Mouse (Mus musculus): ENCODE measurements around the gene Ncmap. TPM values are rescaled to one million over a fixed set of nuclear protein-coding genes. Genes with fewer than 3 reads are reported as not detected.

Gene Ncmap
- under 1 TPM in 1 of 2 experiments, not detected in 1; 0.33 TPM for total RNA-seq (2021)

DNA sequence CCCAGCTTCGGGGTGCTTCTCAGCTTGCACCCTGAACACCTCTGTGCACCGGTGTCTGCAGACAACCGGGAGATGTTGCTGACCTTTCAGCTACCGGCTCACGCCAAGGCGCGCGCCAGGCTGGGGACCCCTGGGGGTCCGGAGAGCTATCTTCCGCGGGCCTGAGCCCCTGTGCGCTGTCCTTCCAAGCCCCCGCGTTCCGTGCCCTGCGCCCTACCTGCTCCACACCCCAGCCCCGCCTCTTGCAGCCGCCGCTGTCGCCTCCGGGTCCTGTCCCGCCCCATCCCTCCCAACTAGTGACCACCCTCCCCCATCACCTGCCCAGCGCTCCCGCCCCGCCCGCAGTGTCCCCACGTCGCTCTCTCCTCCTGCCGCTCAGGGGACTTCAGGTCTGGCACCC is at the start of gene Ncmap:
Gene Ncmap, minus strand, starts transcription at position 237 of the 400 bp plus-strand sequence.
- no peak for DNase-seq
- intact Hi-C loops (cut with DNase I): no loop called here

DNA sequence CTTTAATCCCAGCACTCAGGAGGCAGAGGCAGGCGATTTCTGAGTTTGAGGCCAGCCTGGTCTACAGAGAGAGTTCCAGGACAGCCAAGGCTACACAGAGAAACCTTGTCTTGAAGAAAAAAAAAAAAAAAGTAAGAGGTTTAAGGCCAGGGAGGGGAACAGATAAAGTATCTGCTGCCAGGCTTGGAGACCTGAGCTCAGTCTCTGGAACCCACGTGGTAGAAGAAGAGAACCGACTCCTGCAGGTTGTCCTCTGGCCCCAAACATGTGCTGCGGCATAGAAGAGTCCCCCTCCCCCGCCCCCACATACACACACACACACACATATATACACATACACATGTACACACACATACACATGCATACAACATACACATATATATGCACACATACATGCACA is 44.4 kb upstream of the Ncmap start:
- DNase-seq: no peak
- intact Hi-C loops (cut with DNase I): loop anchor here (5.0 kb wide), 1 partner anchor 225 kb away; no protein-coding TSS in a partner anchor

DNA sequence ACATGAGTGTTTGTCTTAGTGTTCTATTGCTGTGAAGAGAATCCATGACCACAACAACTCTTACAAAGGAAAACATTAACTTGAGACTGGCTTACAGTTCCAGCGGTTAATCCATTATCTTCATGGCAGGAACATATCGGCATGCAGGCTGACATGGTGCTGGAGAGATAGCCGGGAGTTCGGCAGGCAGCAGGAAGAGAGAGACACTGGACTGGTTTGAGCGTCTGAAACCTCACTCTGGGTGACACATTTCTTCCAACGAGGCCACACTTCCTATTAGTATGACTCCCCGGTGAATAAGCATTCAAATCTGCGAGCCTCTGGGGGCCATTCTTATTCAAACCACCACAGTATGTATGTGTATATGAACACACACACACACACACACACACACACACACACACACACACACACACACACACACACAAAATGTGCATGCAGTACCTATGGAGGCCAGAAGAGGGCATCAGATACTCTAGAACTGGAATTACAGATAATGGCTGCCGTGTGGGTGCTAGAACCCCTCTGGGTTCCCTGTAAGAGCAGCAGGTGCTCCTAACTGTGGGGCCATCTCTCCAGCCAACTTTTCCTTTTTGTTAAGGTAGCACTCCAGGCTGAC is 42.0 kb upstream of the Ncmap start:
- intact Hi-C loops (cut with DNase I): loop anchor here (5.0 kb wide), 1 partner anchor 227 kb away; no protein-coding TSS in a partner anchor
- DNase-seq: peak in 1 of 2 experiments; percentile 31

DNA sequence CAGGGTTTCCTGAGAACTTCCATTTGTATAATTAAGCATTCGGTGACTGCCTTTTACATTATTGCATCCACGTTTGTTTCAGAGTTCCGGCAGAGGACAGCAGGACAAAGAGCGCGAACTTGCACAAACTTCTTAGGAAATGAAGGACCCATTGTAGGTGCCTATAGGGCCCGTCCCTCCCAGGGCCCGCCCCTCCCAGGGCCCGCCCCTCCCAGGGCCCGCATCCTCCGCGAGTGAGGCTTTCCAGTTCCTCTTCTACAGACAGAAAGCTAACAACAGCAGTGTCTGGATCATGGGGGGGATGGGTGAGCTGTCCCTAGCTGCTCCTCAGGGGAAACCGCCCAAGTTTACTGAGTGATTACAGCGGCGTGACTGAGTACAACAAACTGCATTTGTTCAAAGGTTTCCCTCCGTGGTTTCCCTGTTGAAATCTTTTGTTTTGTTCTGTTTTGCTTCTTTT is 41.2 kb upstream of the Ncmap start:
- intact Hi-C loops (cut with DNase I): no loop called here
- DNase-seq: peak; percentile 38 to 45

DNA sequence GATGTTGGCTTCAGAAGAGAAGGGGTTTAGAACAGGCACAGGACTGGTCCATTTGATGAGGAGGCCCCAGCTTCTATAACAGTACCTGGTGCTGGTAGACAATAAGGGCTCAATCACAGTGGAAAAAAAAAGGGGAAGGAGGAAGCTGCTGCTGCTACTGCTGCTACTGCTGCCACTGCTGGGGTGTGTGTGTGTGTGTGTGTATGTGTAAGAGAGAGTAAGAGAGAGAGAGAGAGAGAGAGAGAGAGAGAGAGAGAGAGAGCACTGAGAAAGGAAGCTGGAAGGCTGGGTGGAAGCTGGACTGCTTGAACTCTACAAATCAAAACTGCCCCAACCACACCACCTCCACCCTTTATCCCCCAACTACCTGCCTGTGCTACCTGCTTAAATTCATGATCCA is 39.9 kb upstream of the Ncmap start:
- intact Hi-C loops (cut with DNase I): no loop called here
- DNase-seq: no peak

DNA sequence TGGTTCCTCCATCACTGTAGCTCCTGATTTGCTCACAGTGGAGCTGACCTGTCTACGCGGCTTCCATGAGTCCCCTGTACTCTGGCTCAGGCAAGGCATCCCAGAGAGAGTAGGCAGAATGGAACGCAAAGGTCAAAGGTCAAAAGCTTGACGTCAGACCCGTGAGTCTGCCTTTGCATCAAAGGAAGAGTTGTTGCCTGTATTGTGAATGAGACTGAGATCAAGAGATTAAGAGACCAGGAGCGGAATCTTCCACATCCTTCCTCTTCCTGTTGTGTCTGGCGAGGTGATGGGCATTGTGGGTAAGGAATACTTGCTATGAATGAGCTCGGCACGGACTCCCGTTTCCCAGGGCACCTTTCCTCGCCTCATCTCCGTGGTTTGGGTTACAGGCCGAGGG is 38.3 kb upstream of the Ncmap start:
- DNase-seq: peak in 1 of 2 experiments; percentile 20
- intact Hi-C loops (cut with DNase I): no loop called here

DNA sequence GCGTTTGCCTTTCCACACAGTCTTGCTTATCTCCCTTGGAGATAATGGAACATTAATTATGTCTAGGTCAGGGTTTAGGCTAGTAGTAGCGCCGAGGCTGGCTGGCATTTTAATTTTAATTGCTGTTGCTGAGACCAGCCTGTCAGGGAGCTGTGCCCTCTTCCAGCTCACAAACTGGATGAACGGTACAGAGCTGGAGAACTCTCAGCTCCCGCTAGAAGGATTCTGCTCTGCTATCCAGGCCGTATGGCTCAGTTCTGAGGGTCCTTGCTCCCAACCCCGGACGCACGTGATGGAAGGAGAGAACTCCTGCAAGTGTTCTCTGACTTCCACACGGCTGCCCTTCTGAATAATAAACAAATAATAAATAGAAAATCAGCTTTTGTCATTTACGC is 36.4 kb upstream of the Ncmap start:
- intact Hi-C loops (cut with DNase I): no loop called here
- peak in 1 of 2 experiments; percentile 15 for DNase-seq

DNA sequence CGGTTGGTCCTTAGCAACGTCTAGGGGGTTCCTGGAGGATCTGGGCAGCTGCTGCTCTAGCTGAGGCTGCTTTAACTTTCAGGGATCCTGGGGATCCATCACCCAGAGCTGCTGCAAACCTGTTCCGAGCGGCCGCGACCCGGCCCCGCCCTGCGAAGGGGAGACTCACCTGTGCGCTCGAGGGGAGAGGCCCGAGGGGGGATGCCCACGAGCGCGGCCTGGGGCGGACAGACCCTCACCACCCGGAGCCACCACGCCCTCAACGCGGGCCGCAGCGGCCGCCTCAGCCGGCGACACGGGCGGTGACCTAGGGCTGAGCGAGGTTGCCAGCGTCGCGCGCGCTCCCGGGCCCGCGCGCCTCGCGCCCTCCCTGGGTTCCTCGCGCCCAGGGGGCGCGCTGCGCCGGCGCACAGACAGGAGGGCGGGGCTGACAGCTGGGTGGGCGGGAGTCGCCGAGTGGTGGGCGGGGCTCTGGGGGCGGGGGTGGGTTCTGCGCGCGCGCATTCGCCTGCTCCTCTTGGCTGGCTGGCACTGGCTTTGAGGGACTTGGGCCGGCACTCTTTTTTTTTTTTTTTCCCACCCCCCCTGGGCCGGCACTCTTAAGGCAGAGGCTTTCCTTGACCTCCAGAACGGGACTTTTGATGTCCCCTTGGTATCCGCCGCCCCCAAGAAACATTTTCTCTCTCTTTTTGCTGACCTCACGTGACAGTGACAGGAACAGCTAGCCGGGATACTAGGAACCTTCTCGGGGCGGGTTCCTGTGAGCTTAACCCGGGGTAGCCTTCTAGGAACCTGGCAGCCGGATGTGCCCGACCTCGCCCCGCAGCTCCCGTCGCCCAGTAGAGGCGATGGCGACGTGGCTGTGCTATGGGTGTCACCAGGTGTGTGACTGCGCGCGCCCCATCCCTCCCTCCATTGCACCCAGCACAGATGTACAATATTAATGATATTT is 35.7 kb upstream of the Ncmap start, which contains the start of gene Rcan3:
Gene Rcan3, minus strand, starts transcription at position 411 of the 952 bp plus-strand sequence.
- intact Hi-C loops (cut with DNase I): loop anchor here (2.0 kb wide), 1 partner anchor 61 kb away; the partner anchor contains the start of genes Nipal3 and Stpg1
- peak; percentile 77 to 84 for DNase-seq

DNA sequence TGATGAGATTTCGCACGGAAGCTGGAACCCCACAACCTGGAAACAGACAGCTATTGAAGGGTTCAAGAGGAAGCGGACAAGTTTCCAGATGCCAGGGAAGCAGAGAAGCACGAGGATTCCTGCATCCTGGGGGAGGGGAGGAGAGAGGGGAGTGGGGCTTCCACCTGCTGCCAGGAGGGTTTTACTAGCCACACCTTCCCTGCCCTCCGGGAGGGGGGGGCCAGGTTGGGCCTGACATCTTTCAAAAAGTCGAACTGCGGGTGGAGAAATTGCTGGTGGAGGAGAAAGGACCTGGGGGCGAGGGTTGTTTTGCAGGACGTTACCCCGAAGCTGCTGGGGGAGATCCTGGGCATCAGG is 35.0 kb upstream of the Ncmap start:
- intact Hi-C loops (cut with DNase I): loop anchor here (2.0 kb wide), 1 partner anchor 62 kb away; the partner anchor contains the start of genes Nipal3 and Stpg1
- DNase-seq: no peak

DNA sequence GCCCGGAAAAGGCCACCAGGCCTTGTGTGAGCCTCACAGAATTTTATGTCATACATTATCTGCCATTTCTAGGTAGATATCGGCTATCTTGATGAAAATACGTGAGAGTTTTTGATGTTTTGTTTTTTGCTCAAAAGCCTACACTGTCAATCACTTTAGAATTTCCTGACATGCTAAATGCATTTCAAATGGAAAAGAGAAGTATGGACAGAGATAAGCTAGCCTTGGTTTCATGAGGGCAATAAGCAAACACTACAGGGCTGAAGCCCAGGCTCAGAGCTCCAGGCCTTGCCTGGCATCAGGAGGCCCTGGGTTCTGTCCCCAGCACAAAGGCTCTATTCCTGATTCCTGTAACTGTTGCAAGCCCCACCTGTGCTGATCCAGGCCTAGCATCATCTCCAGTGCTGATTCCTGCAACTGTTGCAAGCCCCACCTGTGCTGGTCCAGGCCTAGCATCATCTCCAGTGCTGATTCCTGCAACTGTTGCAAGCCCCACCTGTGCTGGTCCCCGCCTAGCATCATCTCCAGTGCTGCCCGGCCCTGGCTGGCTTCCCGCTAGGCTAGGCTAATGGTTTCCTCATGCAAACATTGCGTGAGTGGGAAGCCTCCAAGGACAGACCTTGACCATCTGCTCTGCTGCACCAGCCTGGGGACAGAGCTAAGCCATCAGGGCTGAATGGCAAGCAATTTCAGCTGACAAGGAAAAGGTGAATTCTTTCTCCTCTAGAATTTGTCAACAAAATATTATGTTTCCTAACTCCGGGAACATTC is 32.1 kb upstream of the Ncmap start:
- intact Hi-C loops (cut with DNase I): no loop called here

DNA sequence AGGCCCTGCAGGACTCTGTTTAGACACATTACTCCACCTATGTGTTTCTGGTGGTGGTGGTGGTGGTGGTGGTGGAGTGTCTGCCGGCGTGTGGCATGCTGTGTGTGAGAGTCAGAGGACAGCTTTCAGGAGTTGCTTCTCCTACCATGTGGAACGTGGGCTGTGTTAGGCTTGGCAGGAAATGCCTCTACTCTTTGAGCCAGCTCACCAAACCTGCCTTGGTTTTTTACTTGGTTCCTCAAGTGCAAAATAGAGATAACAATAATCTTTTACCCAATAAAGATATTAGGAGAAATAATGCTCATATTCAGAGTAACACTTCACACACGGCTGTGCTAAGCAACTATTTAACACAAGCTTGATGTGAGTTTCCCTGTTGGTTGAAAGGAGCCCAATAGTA is 31.4 kb upstream of the Ncmap start:
- no peak for DNase-seq
- intact Hi-C loops (cut with DNase I): no loop called here

More for the DNA sequence above, 32.1 kb upstream of the Ncmap start:
- no peak for DNase-seq

DNA sequence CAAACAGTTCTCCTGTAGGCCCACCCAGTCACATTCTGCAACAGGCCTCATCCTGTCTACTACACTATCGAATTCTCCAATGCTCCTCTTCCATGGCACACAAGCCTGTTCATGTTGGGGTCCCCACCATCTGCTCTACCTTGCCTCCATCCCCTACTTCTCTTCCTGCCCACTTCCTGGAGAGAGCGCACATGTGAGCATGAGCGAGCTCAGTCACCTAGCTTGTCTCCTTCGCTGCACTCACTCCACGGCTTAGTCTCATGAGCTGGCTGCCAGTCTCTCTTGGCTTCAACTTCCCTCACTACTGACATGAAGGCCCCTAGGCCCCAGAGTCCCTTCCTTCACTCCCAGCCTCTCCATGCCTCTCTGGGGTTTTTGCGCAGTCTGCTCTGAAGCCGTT is 28.6 kb upstream of the Ncmap start:
- intact Hi-C loops (cut with DNase I): no loop called here
- DNase-seq: no peak

DNA sequence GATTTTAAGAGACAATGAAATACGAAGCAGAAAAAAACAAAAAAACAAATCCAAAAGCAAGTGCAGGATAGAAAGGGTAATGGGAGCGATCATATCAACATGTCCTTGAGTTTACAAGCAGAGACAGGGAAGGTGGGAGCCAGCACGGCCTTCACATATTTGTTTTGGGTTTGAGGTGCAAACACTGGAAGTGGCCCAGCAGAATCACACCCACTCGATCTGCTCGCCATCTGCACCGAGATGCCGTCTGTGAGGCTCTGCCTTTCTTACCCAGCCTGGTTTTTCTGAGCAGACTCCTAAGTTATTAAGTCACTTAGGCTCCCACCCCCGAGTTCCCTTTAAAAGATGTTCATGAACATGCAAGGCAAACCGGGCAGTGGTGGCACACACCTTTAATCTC is 27.6 kb upstream of the Ncmap start:
- DNase-seq: no peak
- intact Hi-C loops (cut with DNase I): no loop called here

DNA sequence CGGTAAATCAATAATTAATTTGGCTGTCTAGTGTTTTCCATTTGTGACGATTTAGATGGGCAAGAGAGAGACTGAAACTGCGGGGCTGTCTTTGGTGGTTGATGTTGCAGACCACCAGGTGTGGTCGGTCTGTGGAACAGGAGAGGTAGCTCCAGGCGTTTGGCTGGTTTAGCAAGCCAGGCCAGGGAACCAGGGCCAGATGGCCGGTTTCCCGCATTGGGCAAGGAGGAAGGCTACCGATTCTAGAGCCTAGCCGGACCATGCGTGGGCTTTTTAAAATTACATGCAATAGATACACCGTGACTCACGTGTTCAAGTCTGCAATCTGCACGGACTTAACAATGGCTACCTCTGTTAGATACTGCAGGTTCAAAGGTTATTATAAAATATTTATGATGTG is 22.9 kb upstream of the Ncmap start:
- DNase-seq: no peak
- intact Hi-C loops (cut with DNase I): no loop called here

DNA sequence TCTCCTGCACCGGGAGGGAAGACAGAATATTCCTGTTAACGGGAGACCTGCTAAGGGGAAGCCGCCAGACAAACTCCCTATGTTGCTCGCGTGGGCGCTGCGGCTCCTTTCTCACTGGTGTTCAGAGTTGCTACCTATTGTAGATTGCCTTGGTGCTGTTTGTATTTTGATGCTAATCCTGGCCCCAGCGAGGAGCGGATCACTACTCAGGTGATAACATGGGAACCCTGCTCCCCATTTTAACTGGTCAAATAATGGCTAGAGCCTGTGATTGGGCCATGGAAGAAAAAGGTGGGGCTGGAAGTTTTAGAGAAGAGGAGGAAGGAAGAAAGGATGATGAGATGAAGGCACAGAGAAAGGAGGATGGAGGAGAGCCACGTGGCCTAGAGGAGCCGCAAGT is 22.4 kb upstream of the Ncmap start:
- no peak for DNase-seq
- intact Hi-C loops (cut with DNase I): no loop called here

DNA sequence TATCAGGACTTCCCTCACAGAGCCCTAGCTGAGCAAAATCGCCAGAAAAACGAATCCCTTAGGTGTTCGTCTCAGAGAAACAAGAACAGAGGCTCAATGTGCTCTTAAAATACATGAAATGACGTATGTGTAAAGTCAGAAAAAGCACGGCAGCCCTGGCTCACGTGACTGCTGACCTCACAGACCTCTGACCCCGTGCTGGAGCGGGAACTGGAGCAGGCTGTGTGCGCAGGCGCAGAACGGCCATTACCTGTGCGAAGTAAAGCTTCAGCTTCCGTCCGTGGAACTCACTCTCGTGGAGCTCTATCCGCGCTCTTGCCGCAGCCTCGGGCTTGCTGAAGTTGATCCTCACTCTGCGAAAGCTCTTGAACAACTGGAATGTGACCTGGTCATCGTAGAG is 22.0 kb upstream of the Ncmap start:
- intact Hi-C loops (cut with DNase I): no loop called here
- no peak for DNase-seq

DNA sequence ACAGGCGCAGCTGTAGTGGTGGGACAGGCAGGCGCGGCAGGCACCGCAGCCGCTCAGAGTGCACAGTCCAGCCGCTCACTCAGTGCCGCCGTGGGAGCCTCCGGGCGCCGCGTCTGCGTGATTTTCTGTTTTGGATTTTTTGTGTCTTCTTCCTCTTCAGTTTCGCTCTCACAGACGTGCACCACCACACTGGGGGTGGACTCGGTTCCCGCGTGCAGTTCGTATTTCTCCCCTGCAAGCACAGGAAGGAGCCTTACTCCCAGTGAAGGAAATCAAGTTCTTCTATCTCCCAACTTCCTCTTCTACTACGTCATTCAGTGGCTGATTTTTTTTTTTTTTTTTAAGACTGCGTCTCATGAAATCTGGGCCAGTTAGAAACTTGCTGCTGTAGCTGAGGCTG is 18.3 kb upstream of the Ncmap start:
- intact Hi-C loops (cut with DNase I): no loop called here
- DNase-seq: peak; percentile 10 to 11

DNA sequence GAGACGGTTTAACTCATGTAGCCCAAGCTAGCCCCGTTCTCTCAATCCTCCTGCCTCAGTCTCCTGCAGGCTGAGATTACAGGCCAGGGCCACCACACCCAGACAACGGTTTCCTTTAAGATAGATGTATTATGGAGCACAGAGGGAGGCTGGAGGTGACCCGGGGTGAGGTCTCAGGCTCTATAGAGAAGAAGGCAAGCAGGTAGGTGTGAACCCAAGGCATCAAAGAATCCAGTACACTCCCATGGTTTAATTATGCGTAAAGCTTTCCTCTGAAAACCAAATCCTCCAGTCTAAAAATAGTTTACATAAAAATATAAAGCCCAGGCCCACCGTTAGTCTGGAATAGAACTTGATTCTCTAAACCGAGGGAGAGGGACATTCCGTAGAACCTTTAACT is 15.5 kb upstream of the Ncmap start:
- intact Hi-C loops (cut with DNase I): no loop called here
- DNase-seq: no peak

DNA sequence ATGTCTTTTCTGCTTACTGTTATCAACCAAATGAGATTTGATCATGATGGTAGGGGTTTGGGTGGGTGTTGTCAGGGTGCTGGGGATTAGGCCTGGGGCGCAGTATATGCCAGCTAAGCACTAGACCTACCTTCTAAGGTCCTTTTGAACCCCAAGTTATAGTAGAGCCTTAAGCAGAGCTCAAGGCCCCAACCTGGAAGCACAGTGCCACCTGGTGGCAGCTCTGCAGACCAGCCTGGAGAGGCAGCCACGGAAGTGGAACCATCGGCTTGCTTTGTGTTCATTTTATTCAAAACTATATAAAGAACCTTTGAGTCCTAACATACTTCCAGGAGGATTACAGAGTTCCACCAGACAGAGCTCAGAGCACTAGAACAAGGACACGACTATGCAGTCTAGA is 13.6 kb upstream of the Ncmap start:
- peak; percentile 51 to 65 for DNase-seq
- intact Hi-C loops (cut with DNase I): loop anchor here (1.0 to 2.0 kb wide), 2 partner anchors 29 to 53 kb away; no protein-coding TSS in a partner anchor

DNA sequence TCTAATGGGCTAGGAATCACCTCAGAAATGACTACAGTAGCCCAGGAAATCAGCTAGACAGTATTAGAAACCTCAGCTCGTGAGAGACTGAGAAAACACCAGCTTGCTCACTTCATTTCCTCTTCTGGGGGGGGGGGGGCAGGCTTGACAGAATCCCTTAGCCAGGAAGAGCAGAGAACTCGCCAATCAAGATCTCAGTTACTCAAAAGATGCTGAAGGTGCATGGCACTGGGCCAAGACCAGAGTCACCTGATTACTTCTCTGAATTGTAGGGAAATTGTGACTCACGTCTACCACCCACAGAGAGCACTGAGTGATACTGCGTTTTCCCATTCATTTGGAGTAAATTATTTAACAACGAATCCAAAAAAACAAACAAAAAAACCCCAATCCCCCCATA is 8.2 kb upstream of the Ncmap start:
- intact Hi-C loops (cut with DNase I): no loop called here
- no peak for DNase-seq

DNA sequence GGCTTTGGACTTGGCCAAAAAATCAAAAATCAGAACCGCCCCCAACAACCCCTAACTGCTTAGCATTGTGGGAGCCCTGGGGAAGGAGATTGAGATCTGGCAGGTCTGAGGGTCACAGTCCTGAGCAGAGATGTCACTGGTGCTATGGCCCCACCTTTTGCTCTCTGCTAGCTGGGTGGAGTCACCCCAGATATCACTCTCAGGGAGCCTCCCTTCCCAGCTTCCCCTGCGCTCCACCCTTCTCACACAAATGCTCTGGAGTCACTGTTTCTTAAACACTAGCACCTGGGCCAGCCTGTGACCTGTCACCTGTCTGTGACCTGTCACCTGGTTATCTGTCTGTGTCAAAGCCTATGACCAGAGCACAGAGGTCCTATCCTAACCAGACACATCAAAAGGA is 6.9 kb upstream of the Ncmap start:
- intact Hi-C loops (cut with DNase I): no loop called here
- no peak for DNase-seq

All from heart, postnatal 36 days (tissue).